Mouse (Mus musculus) B cell, adult (primary cell): ENCODE measurements around the gene Tmem219. TPM values are rescaled to one million over a fixed set of nuclear protein-coding genes. Genes with fewer than 3 reads are reported as not detected.

Experiments
- total RNA-seq: library from RNA; stranded (reverse); gene quantifications from 4 replicates; pipeline ENCODE4 v1.2.4, GENCODE M21; 2023; ENCODE audit not compliant: inconsistent age

The Tmem219 gene
- total RNA-seq, result 36.7 to 44.6 TPM (median 41.0 TPM) in 4 replicates

DNA sequence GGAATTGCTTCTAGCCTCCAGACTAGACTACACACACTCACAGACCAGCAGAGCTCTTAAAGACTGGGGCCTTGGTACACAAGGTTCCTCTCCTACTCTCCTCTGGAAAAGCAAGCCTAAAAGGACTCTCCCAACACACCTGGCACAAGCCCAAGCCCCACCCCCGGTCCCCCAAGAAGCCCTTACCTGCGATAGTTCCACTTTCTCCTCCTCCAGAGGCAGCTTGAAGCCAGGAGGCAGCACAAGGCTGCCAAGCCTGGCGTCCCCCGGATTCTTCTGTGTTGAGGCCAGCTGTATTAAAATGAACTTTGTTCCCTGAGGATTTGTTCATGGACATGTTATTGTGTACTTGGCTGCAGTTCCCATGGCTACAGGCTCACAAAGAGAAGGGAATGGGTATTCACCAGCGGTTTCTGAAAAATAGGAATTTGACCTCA lies at the start of gene Tmem219:
Gene Tmem219, minus strand, starts transcription at position 294 of the 437 bp plus-strand sequence.

DNA sequence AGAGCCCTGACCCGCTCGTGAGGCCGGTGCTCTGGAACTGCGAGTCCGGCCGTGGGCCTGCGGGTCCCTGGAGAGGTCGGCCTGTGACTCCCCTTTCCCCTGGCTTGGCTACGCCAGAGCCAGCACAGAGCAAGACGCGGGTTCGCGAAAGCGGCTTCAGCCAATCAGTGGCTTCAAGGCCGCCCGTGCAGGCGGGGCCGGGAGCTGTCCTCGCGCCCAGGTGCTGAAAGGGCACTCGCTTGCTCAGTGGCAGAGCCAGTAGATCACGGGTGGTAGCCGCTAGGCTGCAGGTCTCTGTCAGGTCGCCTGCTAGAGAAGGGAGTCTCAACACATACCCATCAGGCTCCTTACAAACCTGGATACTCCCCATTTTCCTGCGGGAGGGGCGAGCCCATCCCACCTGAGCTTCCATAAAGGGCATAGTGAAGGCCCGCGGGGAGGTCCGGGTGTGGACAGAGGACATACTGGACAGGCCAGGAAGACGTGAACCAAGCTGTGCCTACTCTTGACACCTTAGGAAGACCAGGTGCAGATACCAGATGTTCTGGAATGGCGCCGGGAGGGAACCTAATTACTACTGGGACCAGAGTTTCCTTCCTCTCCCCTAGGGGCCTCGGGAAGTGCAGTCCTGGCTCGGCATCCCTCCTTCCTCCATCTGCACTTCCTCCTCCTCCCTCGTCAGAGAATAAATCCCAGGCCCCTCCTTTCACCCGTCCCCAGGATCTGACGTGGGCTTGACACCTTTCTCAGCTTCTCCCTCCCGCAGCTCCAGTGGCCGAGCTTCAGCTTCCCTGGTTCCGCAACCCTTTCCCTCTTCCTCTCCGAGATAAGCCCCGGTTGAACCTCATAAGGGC lies 27.3 kb upstream of the Tmem219 start, which contains the start of gene Sez6l2:
Gene Sez6l2, plus strand, starts transcription at position 771 of the 854 bp plus-strand sequence.

DNA sequence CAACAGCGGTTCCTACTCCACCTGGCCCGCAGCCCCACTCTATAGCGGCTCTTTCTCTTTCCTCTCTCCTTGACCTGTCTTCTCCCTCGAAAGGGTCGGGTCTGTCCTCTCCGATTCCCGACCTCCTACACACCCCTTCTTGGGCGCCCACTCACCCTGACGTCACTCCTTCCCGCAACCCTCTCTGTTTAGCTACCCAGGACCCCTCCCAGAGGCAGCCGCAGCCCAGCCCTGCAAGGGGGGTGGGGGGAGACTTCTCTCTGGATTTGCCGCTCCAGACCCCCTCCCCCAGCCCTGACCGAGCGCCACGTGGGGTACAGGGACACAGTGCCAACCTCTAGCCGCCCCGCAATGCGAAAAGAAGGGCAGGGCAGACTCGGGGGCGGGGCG lies 26.7 kb upstream of the Tmem219 start, which contains the start of gene Asphd1:
Gene Asphd1, minus strand, starts transcription at position 180 of the 390 bp plus-strand sequence.

DNA sequence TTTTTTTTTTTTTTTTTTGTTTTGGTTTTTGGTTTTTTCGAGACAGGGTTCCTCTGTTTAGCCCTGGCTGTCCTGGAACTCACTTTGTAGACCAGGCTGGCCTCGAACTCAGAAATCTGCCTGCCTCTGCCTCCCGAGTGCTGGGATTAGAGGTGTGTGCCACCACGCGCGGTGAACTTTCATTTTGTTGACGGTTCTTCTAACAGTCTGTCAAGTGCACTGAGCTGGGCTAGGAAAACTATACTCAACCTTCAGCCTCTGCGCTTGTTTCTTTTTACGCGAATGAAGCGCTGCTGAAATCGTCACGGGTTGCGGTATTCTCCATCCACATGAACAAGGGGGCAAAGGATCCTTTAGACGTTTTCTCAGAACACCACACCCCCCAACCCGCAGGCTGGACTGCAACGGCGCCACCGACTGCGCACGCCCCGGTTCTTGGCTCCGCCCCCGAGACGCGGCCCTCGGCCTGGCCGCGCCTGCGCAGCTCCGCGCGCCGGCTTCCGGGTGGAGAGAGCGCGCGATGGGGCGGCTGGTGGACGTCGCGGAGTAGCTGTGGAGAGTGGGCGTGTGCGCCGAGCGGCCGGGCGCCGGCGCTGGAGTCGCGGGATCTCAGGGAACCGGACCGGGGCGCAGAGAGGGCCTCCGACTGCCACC lies 5.8 kb upstream of the Tmem219 start, which contains the start of gene Kctd13:
Gene Kctd13, plus strand, starts transcription at position 496 of the 654 bp plus-strand sequence.

DNA sequence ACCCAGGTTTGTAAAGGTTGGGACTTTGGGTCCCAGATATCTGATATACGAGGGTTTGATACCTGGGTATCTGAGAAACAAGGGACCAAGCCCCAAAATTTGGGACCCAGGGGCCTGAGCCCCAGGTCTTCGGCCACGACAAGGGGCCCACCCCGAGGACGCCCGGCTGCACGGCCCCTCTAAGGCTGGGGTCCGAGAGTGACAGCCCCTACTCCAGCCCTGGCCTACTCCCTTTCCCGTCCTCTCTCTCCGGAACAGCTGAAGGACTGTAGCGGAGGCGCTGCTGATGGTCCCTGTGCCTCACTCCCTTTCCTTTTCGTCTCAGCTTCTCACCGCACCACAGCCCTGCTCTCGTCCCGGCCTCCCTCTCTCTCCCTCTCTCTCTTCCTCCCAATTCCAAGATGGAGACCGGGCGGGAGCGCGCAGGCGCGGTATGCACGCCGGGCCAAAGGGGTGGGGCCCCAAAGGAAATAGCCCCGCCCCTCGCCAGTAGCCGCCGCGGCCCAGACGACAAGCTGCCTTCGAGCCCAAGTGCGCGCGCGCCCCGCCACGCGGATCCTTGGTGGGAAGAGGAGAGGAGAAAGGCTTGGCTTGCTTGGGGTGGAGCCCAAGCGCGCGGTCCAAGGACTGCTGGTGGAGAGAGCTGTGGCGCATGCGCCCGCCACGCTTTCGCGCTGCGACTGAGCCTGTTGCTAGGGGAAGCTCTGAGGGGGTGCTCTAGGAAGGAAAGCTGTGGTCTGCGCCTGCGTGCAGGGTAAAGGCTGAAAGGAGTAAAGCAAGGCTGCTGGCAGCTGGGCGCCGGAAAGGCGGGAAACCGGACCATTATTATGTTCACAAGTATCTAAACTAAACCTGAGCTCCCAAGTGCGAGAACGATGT lies 38.2 kb downstream of the Tmem219 start, which contains the start of gene Taok2:
Gene Taok2, minus strand, starts transcription at position 418 of the 879 bp plus-strand sequence.

DNA sequence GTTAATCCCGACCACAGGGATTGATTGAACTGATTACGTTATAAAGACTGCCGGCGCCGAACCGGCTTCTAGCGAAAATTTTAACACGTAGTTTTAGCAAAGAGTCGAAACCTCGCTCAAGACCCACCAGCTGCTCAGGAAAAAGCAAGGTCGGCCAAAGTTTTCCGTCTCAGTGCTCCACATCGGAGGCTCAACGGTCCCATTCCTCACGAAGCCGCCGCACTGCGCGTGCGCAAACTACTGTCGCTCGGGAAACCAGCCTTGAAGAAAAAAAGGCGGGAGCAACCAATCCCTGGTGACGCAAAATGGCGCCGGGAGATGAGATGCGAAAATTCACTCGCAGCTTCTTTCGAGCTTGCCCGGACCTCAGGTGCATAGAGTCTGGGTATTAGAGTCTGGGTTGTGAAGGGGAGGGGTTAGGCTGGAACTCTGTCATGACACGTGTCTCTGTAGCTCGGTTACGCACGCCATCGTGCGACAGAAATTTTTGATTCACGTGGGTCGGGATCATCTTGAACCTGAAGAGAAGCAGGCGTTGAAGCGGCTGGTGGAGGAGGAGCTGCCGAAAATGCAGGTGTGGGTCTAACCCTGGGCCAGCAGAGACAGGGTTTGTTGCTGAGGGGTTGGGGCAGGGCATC lies 60.5 kb downstream of the Tmem219 start, which contains the start of gene Ino80e:
Gene Ino80e, minus strand, starts transcription at position 231 of the 638 bp plus-strand sequence.

DNA sequence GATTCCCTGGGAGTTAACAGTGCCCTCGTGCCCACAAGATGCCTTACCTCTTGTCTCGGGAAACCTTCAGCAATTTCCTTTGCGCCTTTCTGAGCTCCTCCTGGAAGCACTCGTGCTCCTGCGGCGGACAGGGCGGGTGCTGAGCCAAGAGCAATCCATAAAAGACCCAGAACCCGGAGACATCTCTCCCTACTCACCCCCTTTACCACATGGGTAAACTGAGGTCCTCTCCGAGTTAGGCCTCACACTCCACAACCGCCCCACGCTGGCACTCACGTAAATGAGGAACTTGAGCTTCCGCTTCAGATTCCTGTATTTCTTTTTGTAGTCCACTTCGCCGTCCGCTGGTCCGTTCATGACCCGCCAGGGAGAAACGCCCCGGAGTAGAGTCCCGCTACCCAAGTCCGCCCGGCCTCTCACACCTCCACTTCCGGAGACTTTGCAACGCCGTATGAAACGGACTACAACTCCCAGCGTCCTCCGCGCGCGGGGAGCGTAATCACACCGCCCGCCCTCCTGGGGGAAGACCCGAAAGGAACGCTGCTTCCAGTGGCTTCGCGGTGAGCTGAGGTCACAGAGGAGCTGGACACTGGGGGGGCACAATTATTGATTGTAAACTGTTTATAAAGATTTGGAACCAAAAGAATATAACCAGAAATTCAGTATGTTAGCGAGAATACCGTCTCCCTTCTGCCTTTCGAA lies 61.1 kb downstream of the Tmem219 start, which contains the start of gene Hirip3:
Gene Hirip3, plus strand, starts transcription at position 544 of the 702 bp plus-strand sequence.

DNA sequence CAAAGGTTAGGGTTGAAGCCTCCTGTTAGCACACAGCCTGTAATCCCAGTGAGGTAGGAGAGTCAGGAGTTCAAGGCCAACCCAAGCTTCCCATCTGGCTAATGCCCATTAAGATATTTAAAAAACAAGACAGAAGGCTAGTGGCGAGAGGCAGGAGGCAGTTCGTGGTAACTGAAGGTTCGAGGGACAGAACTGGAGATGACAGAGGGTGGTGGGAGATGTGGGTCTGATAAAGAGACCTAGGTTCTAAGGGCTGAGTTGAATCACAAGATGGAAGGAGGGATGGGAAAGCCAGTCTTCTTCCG lies 75.6 kb downstream of the Tmem219 start, which contains the start of gene Doc2a:
Gene Doc2a, plus strand, starts transcription at position 301 of the 305 bp plus-strand sequence.

Other genes with a start within 250 kb of the Tmem219 start
- gene Sult1a1, start 246.5 kb downstream of the Tmem219 start, total RNA-seq, result 0.39 to 0.80 TPM in 2 of 4 replicates, not detected in the others
- 92.9 to 130 TPM (median 104 TPM) in 4 replicates for gene Bola2, start 227.5 kb downstream of the Tmem219 start, total RNA-seq
- gene Slx1b, start 227.1 kb downstream of the Tmem219 start, total RNA-seq, result 3.9 to 6.4 TPM (median 4.9 TPM) in 4 replicates
- gene Coro1a, start 215.1 kb downstream of the Tmem219 start, total RNA-seq, result 1,256 to 1,390 TPM (median 1,299 TPM) in 4 replicates
- 40.6 to 45.0 TPM (median 42.7 TPM) in 4 replicates for gene Mapk3, start 163.3 kb downstream of the Tmem219 start, total RNA-seq
- gene Gdpd3, start 156.6 kb downstream of the Tmem219 start, total RNA-seq, result 0.99 to 4.9 TPM (median 2.5 TPM) in 4 replicates
- gene Ypel3, start 146.0 kb downstream of the Tmem219 start, total RNA-seq, result 214 to 273 TPM (median 230 TPM) in 4 replicates
- 6.5 to 8.9 TPM (median 7.0 TPM) in 4 replicates for gene Tbx6, start 141.4 kb downstream of the Tmem219 start, total RNA-seq
- 266 to 298 TPM (median 270 TPM) in 4 replicates for gene Ppp4c, start 130.4 kb downstream of the Tmem219 start, total RNA-seq
- gene Fam57b, start 125.2 kb downstream of the Tmem219 start, total RNA-seq, result not detected in 4 replicates
- gene 4930451I11Rik, start 91.3 kb downstream of the Tmem219 start, total RNA-seq, result not detected in 4 replicates
- not detected in 4 replicates for gene Doc2a, start 75.5 kb downstream of the Tmem219 start, total RNA-seq
- gene Hirip3, start 60.9 kb downstream of the Tmem219 start, total RNA-seq, result 19.8 to 34.1 TPM (median 25.1 TPM) in 4 replicates
- gene Ino80e, start 60.5 kb downstream of the Tmem219 start, total RNA-seq, result 80.6 to 105 TPM (median 95.0 TPM) in 4 replicates
- 86.7 to 99.4 TPM (median 89.7 TPM) in 4 replicates for gene Taok2, start 38.2 kb downstream of the Tmem219 start, total RNA-seq
- gene Kctd13, start 6.0 kb upstream of the Tmem219 start, total RNA-seq, result 34.7 to 41.2 TPM (median 38.6 TPM) in 4 replicates
- gene Asphd1, start 26.7 kb upstream of the Tmem219 start, total RNA-seq, result not detected in 4 replicates
- 4.5 to 6.9 TPM (median 5.5 TPM) in 4 replicates for gene Sez6l2, start 27.6 kb upstream of the Tmem219 start, total RNA-seq
- gene Cdipt, start 53.0 kb upstream of the Tmem219 start, total RNA-seq, result 66.9 to 70.5 TPM (median 68.4 TPM) in 4 replicates
- gene Cdiptos, start 53.2 kb upstream of the Tmem219 start, total RNA-seq, result 0.54 to 1.4 TPM (median 1.3 TPM) in 4 replicates
- 41.1 to 44.2 TPM (median 42.9 TPM) in 4 replicates for gene Mvp, start 91.7 kb upstream of the Tmem219 start, total RNA-seq
- 6.5 to 7.8 TPM (median 6.7 TPM) in 3 of 4 replicates, not detected in the other for gene Pagr1b, start 93.6 kb upstream of the Tmem219 start, total RNA-seq
- 3.8 to 30.1 TPM (median 20.5 TPM) in 3 of 4 replicates, not detected in the other for gene Pagr1a, start 94.4 kb upstream of the Tmem219 start, total RNA-seq
- 26.9 to 42.2 TPM (median 37.4 TPM) in 4 replicates for gene Gm42742, start 98.2 kb upstream of the Tmem219 start, total RNA-seq
- gene Prrt2, start 98.3 kb upstream of the Tmem219 start, total RNA-seq, result 1.2 to 1.6 TPM (median 1.4 TPM) in 4 replicates
- gene Maz, start 104.1 kb upstream of the Tmem219 start, total RNA-seq, result 211 to 222 TPM (median 215 TPM) in 4 replicates
- gene Kif22, start 119.6 kb upstream of the Tmem219 start, total RNA-seq, result 2.8 to 4.5 TPM (median 3.0 TPM) in 4 replicates
- 2.3 to 4.0 TPM (median 2.6 TPM) in 3 of 4 replicates, not detected in the other for gene Zg16, start 164.4 kb upstream of the Tmem219 start, total RNA-seq
- gene AI467606, start 168.4 kb upstream of the Tmem219 start, total RNA-seq, result 46.0 to 63.9 TPM (median 57.5 TPM) in 4 replicates
- gene Qprt, start 199.3 kb upstream of the Tmem219 start, total RNA-seq, result 0.42 to 1.1 TPM (median 0.59 TPM) in 4 replicates
- gene Spn, start 214.9 kb upstream of the Tmem219 start, total RNA-seq, result 6.5 to 8.8 TPM (median 7.3 TPM) in 4 replicates